Mouse (Mus musculus): ENCODE measurements around the gene Grip1.
A peak's percentile ranks its signal among the peaks of the same experiment; 100 is the strongest.

Grip1 gene

DNA sequence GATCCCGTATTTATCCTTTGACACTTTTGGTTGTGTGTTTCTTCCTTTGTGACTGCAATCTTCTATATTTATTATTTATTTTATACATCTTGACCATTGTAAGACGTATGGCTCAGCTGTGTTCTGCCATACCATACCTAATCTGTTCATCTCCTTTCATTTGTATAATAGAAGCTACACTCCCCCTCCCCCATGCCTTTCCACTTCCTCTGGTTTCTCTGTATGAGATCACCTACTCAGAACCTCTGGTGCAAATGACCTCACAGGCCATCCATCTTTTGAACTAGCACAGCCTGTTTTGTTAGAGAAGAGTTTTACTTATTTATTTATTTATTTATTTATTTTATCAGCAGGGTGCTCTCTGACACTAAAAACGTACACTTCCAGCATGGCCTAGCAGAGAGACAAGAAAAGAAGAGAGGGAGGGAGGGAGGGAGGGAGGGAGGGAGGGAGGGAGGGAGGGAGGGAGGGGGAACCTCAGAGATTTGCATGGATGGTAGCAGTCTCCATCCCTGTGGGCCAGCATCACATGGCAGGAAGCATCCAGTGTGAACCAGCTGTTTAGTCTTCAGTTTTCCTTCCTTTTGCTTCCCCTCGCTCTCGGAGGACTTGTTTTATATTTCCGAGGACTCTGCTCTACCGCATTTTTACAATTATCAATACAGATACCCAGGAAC lies 207.2 kb downstream of the Grip1 start:
- no peak for DNase-seq (ENCODE audit: low read depth, low spot score)

- DNase-seq (ENCODE audit: low read depth, low spot score): no peak
Observed at GRCm38 (mm10) chr10:119663586-119663985, 210.0 kb downstream of the Grip1 start.

- no peak for DNase-seq (ENCODE audit: low read depth, low spot score)
Observed at GRCm38 (mm10) chr10:119666386-119666785, 212.8 kb downstream of the Grip1 start.

DNA sequence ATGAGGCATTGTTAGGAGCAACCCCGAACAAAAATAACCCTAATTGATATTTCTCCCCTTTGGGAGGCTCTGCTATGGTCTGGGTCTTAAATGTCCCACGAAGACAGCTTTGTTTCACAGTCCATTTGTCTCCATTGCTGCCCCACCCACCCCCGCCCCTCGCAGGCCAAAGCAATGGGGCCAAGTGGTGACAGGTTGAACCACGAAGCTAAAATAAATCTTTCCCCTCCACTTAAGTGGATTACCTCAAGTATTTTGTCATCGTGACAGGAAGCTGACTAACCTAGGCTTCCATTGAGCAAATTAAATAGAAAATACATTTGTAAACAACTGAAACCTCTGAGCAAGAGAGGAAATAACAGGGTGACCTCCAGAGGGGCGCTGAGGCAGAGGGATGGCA lies 216.8 kb downstream of the Grip1 start:
- DNase-seq (ENCODE audit: low read depth, low spot score): no peak

GRCm38 (mm10) chr10:119684377-119684826 lies 230.8 kb downstream of the Grip1 start:
- no peak for DNase-seq (ENCODE audit: low read depth, low spot score)

DNA sequence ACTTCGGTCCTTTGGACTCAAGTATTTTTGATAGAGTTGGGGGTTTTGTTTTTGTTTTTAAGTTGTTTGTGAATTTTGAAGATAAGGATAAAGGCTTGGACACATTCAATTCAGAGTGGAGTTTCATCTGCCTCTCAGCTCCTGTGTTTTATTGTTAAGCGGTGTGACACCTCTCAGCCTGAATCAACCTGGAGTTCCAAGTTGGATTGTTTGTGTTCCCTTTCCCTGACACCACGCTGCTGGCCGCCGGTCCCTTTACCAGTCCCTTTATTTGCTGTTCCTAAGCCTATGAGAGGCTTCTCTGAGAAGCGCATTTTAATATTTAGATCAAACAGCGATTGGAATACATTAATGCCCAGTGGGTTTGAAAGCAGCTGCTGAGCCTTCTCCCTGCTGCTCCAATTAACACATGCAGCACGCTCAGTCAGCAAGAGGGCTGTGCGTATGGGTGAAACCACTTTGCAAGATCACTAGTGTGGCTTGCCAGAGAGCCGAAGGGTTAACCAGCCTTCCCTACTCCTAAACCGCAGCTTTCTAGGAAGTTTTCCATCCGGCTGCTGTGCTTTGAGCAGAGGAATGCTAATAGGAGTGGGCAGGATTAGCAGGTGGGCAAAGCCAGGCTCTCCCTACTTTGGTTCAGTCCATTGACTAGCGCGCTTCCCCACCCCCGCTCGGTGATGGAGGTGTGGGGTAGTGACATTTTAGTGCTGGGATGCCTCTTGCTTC lies 237.9 kb downstream of the Grip1 start:
- peak; percentile 63 for DNase-seq (ENCODE audit: low read depth, low spot score)

GRCm38 (mm10) chr10:119692284-119692890 lies 238.8 kb downstream of the Grip1 start:
- no peak for DNase-seq (ENCODE audit: low read depth, low spot score)

DNA sequence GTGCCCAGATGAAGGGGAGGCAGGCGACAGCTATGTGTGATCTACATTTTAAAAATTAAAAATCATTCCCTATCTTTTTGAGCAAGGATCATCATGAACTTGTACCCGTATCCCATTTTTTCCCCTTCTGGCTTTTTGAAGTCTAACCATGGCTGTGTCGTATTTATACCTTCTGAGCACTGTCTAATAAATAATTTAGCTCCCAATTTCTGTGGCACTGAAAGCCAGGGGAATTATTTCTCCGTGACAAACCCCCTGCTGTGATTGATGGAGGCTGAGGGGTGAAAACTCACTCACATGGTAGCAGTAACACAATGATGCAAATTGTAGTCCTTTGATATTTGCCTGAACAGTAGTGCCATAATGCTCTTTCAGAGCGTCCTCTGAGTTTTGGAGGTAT lies 239.8 kb downstream of the Grip1 start:
- no peak for DNase-seq (ENCODE audit: low read depth, low spot score)

GRCm38 (mm10) chr10:119697257-119697798 lies 243.7 kb downstream of the Grip1 start:
- DNase-seq (ENCODE audit: low read depth, low spot score): no peak

DNA sequence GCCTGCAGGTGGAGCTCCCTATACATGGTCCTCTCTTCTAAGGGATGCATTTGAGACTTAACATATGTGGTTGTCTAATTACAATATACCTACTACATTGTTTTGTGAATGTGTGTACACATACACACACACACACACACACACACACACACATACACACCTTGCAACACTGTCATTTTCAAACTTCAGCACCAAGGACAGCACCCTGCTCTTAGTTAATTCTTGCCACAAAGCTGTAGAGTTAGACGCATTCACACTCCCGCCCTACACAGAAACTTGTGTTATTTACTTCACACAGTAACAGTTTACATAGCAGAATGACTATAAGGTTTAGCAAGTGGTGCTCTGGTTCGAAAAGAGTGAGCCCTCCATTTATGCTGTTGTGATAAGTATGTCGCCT lies 251.7 kb downstream of the Grip1 start:
- peak; percentile 75 for DNase-seq (ENCODE audit: low read depth, low spot score)

DNA sequence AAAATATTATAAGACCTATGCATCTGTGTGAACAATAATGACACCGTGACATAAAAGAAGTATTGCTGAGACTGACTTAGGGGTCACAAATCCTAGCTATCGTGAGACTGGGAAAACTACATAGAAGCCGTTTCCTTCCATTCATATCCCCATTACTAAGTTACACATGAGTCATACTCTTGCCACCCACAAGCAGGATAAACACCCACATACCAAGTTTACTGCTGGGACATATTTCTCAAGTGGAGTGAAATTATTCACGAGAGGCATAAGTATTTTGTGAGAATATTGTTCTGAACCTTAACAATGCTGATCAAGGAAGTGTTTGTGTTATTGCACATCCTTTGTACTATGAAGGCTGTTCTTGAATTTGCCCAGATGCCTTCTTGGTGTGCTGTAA lies 252.7 kb downstream of the Grip1 start:
- no peak for DNase-seq (ENCODE audit: low read depth, low spot score)

GRCm38 (mm10) chr10:119706983-119707382 lies 253.4 kb downstream of the Grip1 start:
- DNase-seq (ENCODE audit: low read depth, low spot score): no peak

GRCm38 (mm10) chr10:119721887-119722286 lies 268.3 kb downstream of the Grip1 start:
- DNase-seq (ENCODE audit: low read depth, low spot score): no peak

GRCm38 (mm10) chr10:119722471-119722870 lies 268.8 kb downstream of the Grip1 start:
- DNase-seq (ENCODE audit: low read depth, low spot score): no peak

DNA sequence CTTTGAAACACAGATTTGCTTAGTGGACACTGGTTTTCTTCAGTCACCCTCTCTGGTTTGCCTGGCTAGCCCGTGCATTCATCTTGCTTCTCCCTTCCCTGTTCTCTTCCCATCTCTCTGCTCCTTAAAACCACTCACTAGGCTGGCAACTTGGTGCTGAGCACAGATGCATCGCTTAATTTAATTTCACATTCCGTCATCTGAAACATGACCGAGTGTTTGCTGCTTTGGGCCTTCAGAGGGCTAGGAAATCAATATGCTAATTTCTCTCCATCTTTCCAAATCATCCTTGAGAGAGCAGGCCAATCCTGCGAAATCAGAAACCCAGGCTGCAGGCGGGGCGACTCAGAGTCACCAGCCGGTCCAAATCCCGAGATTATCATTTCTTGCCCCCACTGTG lies 270.0 kb downstream of the Grip1 start:
- DNase-seq (ENCODE audit: low read depth, low spot score): no peak

DNA sequence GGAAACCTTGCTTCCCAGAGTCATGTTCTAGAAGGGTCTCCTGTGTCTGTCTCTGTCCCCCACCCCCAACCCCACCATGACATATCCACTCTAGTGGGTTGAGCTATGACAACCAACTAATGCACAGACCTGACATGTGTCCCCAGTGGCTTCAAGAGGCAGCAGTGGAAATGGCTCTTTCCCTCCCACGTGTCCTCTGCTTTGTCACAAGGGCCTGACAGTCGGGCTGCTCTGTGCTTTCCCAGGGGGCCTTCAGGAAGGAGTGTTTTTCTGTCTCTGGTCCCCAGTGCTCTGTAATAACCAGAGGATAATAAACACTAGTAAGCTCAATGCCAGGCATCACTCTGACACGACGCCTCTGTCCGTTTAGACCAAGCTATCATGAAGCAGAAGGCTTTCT lies 271.7 kb downstream of the Grip1 start:
- no peak for DNase-seq (ENCODE audit: low read depth, low spot score)

DNA sequence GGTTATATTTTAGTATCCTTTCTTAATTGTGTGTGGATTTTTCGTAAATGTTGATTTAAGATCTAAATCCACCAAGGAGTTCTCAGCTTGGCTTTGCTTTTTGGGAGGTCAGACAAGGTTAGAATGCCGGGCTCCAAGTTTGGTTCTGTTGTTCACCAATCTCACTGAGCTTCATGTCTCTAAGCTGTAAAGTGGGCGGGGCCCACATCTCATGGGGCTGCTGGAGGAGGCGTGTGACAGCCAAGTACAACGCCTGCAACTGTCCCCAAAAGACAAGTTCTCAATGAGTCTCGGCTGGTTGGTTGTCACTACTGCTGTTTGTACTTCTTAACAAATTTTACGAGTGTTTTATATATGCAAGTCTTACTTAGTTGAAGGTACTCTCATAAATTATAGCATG lies 272.3 kb downstream of the Grip1 start:
- no peak for DNase-seq (ENCODE audit: low read depth, low spot score)

GRCm38 (mm10) chr10:119726921-119727320 lies 273.3 kb downstream of the Grip1 start:
- no peak for DNase-seq (ENCODE audit: low read depth, low spot score)

DNA sequence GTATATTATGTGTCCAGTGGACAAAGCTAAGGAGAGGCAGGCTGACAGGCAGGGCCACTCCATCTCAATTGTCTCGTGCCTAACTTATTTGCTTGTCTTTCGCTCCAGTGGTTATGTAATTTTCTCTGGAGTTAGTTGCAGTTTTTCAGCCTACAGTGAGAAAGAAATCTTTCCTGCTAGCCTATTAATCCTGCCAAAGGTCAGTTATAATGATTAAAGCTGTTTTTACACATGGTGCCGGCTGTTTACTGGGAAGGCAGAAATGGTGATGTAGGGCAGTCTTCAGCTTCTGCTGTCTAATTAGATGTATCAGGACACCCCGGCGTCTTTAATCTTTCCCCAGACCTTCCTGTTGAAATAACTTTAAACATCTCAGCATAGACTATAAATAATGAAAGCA lies 276.6 kb downstream of the Grip1 start:
- DNase-seq (ENCODE audit: low read depth, low spot score): no peak

- no peak for DNase-seq (ENCODE audit: low read depth, low spot score)
Observed at GRCm38 (mm10) chr10:119735011-119735992, 281.7 kb downstream of the Grip1 start.

- DNase-seq (ENCODE audit: low read depth, low spot score): peak; percentile 36
Observed at GRCm38 (mm10) chr10:119739466-119739865, 285.8 kb downstream of the Grip1 start.

All from forelimb bud, embryonic 11.5 days (tissue).